Mouse (Mus musculus) spleen, postnatal 0 days (tissue): ENCODE data around the gene Ces2a. TPM values are rescaled to one million over a fixed set of nuclear protein-coding genes. Genes with fewer than 3 reads are reported as not detected.

Experiments used
- polyA plus RNA-seq: library from polyadenylated mRNA; unstranded; fragments of >200 nt; fragmentation: Nextera tagmentation; extraction: Ambion mirVana; gene quantifications from 2 replicates; pipeline ENCODE4 v1.2.1, GENCODE M21; 2015

The Ces2a gene
- polyA plus RNA-seq, result 0.15 TPM in 1 of 2 replicates, not detected in the other

DNA sequence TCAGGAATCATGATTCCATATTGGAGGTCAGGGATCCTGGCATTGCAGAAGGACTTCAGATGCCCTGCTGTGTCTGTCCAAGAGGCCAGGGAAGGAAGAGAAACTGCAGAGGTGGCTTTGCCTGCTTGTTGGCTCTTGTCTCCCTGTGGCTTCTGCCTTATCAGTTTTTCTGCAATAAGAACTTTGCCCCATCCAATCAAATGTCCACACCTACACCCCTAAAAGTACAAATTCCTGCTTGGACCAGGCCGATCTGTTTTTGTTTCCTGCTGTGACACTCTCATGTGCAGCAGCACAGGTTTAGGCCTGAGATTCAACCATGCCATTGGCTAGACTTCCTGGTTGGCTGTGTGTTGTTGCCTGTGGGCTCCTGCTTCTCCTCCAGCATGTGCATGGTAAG, at the start of gene Ces2a:
Gene Ces2a, plus strand, starts transcription at position 251 of the 400 bp plus-strand sequence.

Other genes starting within 250 kb of the Ces2a start
- 0.05 and 0.06 TPM in 2 replicates for gene Terb1, start 224.1 kb upstream of the Ces2a start, polyA plus RNA-seq
- 40.8 and 41.6 TPM in 2 replicates for gene Nae1, start 199.4 kb upstream of the Ces2a start, polyA plus RNA-seq
- 1.2 and 1.7 TPM in 2 replicates for gene Car7, start 199.3 kb upstream of the Ces2a start, polyA plus RNA-seq
- 3.0 and 3.3 TPM in 2 replicates for gene Pdp2, start 142.6 kb upstream of the Ces2a start, polyA plus RNA-seq
- not detected in 2 replicates for gene Cdh16, start 109.6 kb upstream of the Ces2a start, polyA plus RNA-seq
- gene Rrad, start 102.7 kb upstream of the Ces2a start, polyA plus RNA-seq, result 1.4 and 1.9 TPM in 2 replicates
- gene Ciao2b, start 92.0 kb upstream of the Ces2a start, polyA plus RNA-seq, result 40.6 TPM in 2 replicates
- gene Ces2b, start 97.6 kb downstream of the Ces2a start, polyA plus RNA-seq, result not detected in 2 replicates
- gene Ces2c, start 113.1 kb downstream of the Ces2a start, polyA plus RNA-seq, result not detected in 2 replicates
- 0.15 and 0.20 TPM in 2 replicates for gene Ces2e, start 192.3 kb downstream of the Ces2a start, polyA plus RNA-seq
- not detected in 2 replicates for gene Ces2f, start 213.4 kb downstream of the Ces2a start, polyA plus RNA-seq
- gene Ces2g, start 227.7 kb downstream of the Ces2a start, polyA plus RNA-seq, result 37.7 and 39.0 TPM in 2 replicates